Mouse (Mus musculus) myocyte (in vitro differentiated cells): ENCODE measurements around the gene Samd15. TPM values are rescaled to one million over a fixed set of nuclear protein-coding genes. Genes with fewer than 3 reads are reported as not detected.
A peak's percentile ranks its signal among the peaks of the same experiment; 100 is the strongest.
"Not testable (repeated sequence)": the region's sequence is repeated elsewhere in the genome, so short reads cannot be mapped to it uniquely, and the experiment has no call there.

Source experiments
- H3K27me3 ChIP-seq: one replicate; pipeline ENCODE4 v1.6.1; 2011; ENCODE audit not compliant: control insufficient read depth, insufficient read depth, insufficient read length
- H3K36me3 ChIP-seq: one replicate; pipeline ENCODE4 v1.6.1; 2011; ENCODE audit not compliant: control insufficient read depth, insufficient read depth
- H3K4me2 ChIP-seq: one replicate; pipeline ENCODE4 v1.6.1; 2011; ENCODE audit warnings: low read depth, control low read depth
- H3K4me3 ChIP-seq: one replicate; pipeline ENCODE4 v1.5.1; 2011; ENCODE audit warnings: mild to moderate bottlenecking, control low read depth, moderate library complexity
- H3K79me2 ChIP-seq: one replicate; pipeline ENCODE4 v1.6.1; 2011; ENCODE audit not compliant: control insufficient read depth, insufficient read depth
- H3ac ChIP-seq: one replicate; pipeline ENCODE4 v1.6.1; 2011; ENCODE audit not compliant: control insufficient read depth, insufficient read length
- CEBPB ChIP-seq: IDR thresholded peaks from 2 replicates; pipeline ENCODE4 v1.6.1; 2011; ENCODE audit warnings: mild to moderate bottlenecking, moderate library complexity; ENCODE audit not compliant: poor library complexity, insufficient read depth, severe bottlenecking
- E2F4 ChIP-seq: IDR thresholded peaks from one replicate; pipeline ENCODE4 v1.6.1; 2011; ENCODE audit warnings: mild to moderate bottlenecking, control low read depth, moderate library complexity; ENCODE audit not compliant: insufficient read depth
- MAX ChIP-seq: IDR thresholded peaks from one replicate; pipeline ENCODE4 v1.6.1; 2011; ENCODE audit warnings: low read depth, mild to moderate bottlenecking, control low read depth
- MYOD1 ChIP-seq, 3 experiments: IDR thresholded peaks; one replicate each; pipeline ENCODE4 v1.6.1; 2011; ENCODE audit warnings: control low read depth in 2 of 3, low read depth in 2 of 3, mild to moderate bottlenecking in 2 of 3, moderate library complexity in 1 of 3; ENCODE audit not compliant: insufficient read length in 2 of 3, control insufficient read depth in 1 of 3
- MYOG ChIP-seq, 3 experiments: IDR thresholded peaks; one replicate each; pipeline ENCODE4 v1.6.1; 2011; ENCODE audit warnings: control low read depth in 2 of 3, low read depth in 2 of 3, mild to moderate bottlenecking in 2 of 3; ENCODE audit not compliant: insufficient read length in 2 of 3, control insufficient read depth in 1 of 3, insufficient read depth in 1 of 3
- POLR2A ChIP-seq: IDR thresholded peaks from one replicate; pipeline ENCODE4 v1.6.1; 2011; ENCODE audit warnings: low read depth, mild to moderate bottlenecking, control low read depth, moderate library complexity; ENCODE audit not compliant: insufficient read length
- POLR2AphosphoS2 ChIP-seq: IDR thresholded peaks from one replicate; pipeline ENCODE4 v1.6.1; 2011; ENCODE audit warnings: low read depth, control low read depth; ENCODE audit not compliant: insufficient read length
- REST ChIP-seq: IDR thresholded peaks from one replicate; pipeline ENCODE4 v1.6.1; 2011; ENCODE audit warnings: mild to moderate bottlenecking, control low read depth, moderate library complexity; ENCODE audit not compliant: insufficient read depth, insufficient read length
- SRF ChIP-seq: IDR thresholded peaks from one replicate; pipeline ENCODE4 v1.6.1; 2011; ENCODE audit warnings: low read depth; ENCODE audit not compliant: control insufficient read depth, insufficient read length
- TCF12 ChIP-seq: IDR thresholded peaks from one replicate; pipeline ENCODE4 v1.6.1; 2011; ENCODE audit warnings: mild to moderate bottlenecking, control low read depth; ENCODE audit not compliant: poor library complexity, insufficient read depth, severe bottlenecking
- TCF3 ChIP-seq: IDR thresholded peaks from one replicate; pipeline ENCODE4 v1.6.1; 2011; ENCODE audit warnings: low read depth, control low read depth; ENCODE audit not compliant: insufficient read length
- USF1 ChIP-seq: IDR thresholded peaks from one replicate; pipeline ENCODE4 v1.6.1; 2011; ENCODE audit warnings: low read depth, mild to moderate bottlenecking, control low read depth, moderate library complexity
- polyA plus RNA-seq: library from polyadenylated mRNA; unstranded; fragments of >200 nt; fragmentation: generic; extraction: Trizol; gene quantifications from one replicate; pipeline ENCODE4 v1.2.1, GENCODE M21; 2012; ENCODE audit warnings: missing spikeins

The Samd15 gene
- polyA plus RNA-seq, 1 experiment, result 0.29 TPM

DNA sequence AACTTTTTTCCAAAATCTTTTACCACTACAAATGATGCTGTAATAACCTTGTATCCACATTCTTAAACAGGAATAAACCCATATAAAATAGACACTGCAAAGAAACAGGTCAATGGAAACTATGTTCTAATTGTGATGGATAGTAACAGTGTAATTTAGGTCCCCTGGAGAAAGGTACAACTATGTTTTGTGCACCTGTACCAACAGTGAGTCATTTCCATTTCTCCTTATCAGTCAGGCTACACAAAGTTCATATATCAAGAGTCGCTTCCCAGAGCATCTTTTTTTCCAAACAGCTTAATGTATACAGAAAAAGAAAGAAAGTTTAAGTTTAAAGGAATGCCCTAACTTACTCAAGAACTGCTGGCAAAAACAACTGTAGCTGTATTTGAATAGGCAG is 4.5 kb upstream of the Samd15 start:
- Histone ChIP-seq H3K4me3 (no peak overlapping the region), H3ac (no peak overlapping the region), H3K79me2 (no peaks in the 10 kb centered on the region), H3K27me3 (no peaks in the 10 kb centered on the region), H3K4me2 (no peak overlapping the region), H3K36me3 (no peaks in the 10 kb centered on the region)
- TF ChIP-seq POLR2A (no peak), TCF3 (no peak), POLR2AphosphoS2 (no peak), MYOD1 (IDR thresholded peaks at IDR 0.05; ENCODE audit: control insufficient read depth in 1 of 3, insufficient read length in 2 of 3, low read depth in 2 of 3) (no peak), MAX (no peak), E2F4 (no peak), REST (no peak), CEBPB (no peak), TCF12 (no peak)

DNA sequence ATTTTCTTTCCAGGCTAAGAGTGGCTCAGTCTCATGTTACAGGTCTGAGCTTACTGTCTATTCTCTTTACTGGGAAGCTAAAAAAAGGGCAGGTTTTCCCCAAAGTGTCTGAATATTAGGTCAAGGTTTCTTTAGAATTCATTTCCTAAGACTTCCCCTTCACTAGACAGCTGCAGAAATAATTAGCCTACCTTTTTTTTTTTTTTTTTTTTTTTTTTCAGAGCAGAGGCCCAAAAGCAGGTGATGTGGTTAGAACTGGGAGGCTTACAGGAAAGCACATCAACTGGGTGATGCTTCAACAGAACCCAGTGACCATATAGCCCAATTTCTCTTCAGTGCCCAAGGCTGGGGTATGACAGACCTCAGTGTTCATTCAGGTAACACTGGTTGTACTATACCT is 3.2 kb upstream of the Samd15 start:
- Histone ChIP-seq H3K79me2 (no peaks in the 10 kb centered on the region), H3K4me2 (no peak overlapping the region), H3ac (no peak overlapping the region), H3K36me3 (no peaks in the 10 kb centered on the region), H3K27me3 (no peaks in the 10 kb centered on the region), H3K4me3 (no peak overlapping the region)
- TF ChIP-seq SRF (no peak), POLR2AphosphoS2 (no peak), MYOD1 (IDR thresholded peaks at IDR 0.05; ENCODE audit: control insufficient read depth in 1 of 3, insufficient read length in 2 of 3, low read depth in 2 of 3) (no peak), USF1 (no peak), CEBPB (no peak), MYOG (IDR thresholded peaks at IDR 0.05; ENCODE audit: control insufficient read depth in 1 of 3, insufficient read depth in 1 of 3, insufficient read length in 2 of 3, low read depth in 2 of 3) (no peak), POLR2A (no peak), MAX (no peak), E2F4 (no peak), TCF12 (no peak)

DNA sequence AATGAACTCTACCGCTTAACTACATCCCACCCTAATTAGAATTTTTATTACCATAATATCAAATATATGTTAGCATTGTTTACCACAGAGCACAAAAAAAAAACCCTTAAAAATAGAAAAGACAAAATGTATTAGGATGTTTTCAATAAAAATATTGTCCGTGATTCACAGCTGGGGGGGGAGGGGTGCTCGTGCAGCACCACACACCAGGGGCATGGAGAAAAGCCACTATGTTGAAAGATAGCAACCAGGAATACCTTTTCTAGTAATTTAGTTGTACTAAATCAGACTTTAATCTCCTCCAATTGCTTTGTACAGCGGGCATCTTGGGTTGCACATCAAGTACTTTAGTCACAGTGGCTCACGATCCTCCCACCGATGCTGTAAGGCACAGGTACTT is 731 bp upstream of the Samd15 start:
- H3K4me2 ChIP-seq, result peak overlapping the region; percentile 76
- TF ChIP-seq SRF (no peak), CEBPB (no peak), USF1 (no peak), MYOD1 (IDR thresholded peaks at IDR 0.05; ENCODE audit: control insufficient read depth in 1 of 3, insufficient read length in 2 of 3, low read depth in 2 of 3) (no peak), POLR2A (no peak), REST (no peak), MAX (no peak), TCF12 (no peak), MYOG (IDR thresholded peaks at IDR 0.05; ENCODE audit: control insufficient read depth in 1 of 3, insufficient read depth in 1 of 3, insufficient read length in 2 of 3, low read depth in 2 of 3) (no peak), POLR2AphosphoS2 (no peak)
- peak overlapping the region; percentile 44 for H3K4me3 ChIP-seq
- H3K79me2 ChIP-seq, result no peaks in the 10 kb centered on the region
- H3K27me3 ChIP-seq, result no peaks in the 10 kb centered on the region
- no peaks in the 10 kb centered on the region for H3K36me3 ChIP-seq
- no peak overlapping the region for H3ac ChIP-seq

- peak within 1 kb of the TSS; percentile 76 for H3K4me2 ChIP-seq
Measured at GRCm38 (mm10) chr12:87199973-87200586, 557 bp downstream of the Samd15 start, which contains the start of gene Tmed8. Gene Tmed8 (minus strand): TSS chr12:87200454.

DNA sequence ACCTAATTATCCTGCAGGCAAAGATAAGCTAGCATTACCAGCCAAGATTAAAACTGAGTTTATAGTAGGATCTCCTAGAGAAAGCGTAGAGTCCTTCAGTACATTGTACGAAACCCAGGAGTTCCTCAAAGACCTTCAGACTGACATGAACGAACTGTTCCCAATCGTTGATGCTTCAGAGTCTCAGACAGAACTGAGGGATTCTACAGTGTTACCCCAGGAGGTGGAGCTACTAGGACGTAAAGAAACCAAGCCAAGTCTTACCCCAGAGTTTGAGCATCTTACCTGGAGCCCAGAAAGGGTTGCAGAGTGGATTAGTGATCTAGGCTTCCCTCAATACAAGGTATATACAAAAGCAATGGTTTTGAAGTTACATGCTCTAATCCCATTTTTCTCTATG is 2.2 kb downstream of the Samd15 start:
- H3K27me3 ChIP-seq, result no peaks in the 10 kb centered on the region
- H3ac ChIP-seq, result no peak overlapping the region
- no peak overlapping the region for H3K4me2 ChIP-seq
- H3K4me3 ChIP-seq, result no peak overlapping the region
- H3K36me3 ChIP-seq, result no peaks in the 10 kb centered on the region
- no peaks in the 10 kb centered on the region for H3K79me2 ChIP-seq
- TF ChIP-seq POLR2AphosphoS2 (no peak), CEBPB (no peak), REST (no peak), TCF12 (no peak), MYOD1 (IDR thresholded peaks at IDR 0.05; ENCODE audit: control insufficient read depth in 1 of 3, insufficient read length in 2 of 3, low read depth in 2 of 3) (no peak), MYOG (IDR thresholded peaks at IDR 0.05; ENCODE audit: control insufficient read depth in 1 of 3, insufficient read depth in 1 of 3, insufficient read length in 2 of 3, low read depth in 2 of 3) (no peak), SRF (no peak), MAX (no peak), USF1 (no peak), TCF3 (no peak), POLR2A (no peak), E2F4 (no peak)

More at GRCm38 (mm10) chr12:87199973-87200586, 557 bp downstream of the Samd15 start, which contains the start of gene Tmed8:
- Histone ChIP-seq H3K4me3 (peak within 1 kb of the TSS; percentile 44), H3K79me2 (no peaks in the 10 kb centered on the region), H3K27me3 (no peaks in the 10 kb centered on the region), H3ac (peak within 1 kb of the TSS; percentile 97), H3K36me3 (no peaks in the 10 kb centered on the region)
- TF ChIP-seq SRF (no peak), E2F4 (no peak), POLR2A (no peak), MAX (no peak), CEBPB (no peak), TCF3 (no peak), POLR2AphosphoS2 (no peak), TCF12 (no peak), MYOG (IDR thresholded peaks at IDR 0.05; ENCODE audit: control insufficient read depth in 1 of 3, insufficient read depth in 1 of 3, insufficient read length in 2 of 3, low read depth in 2 of 3) (no peak), MYOD1 (IDR thresholded peaks at IDR 0.05; ENCODE audit: control insufficient read depth in 1 of 3, insufficient read length in 2 of 3, low read depth in 2 of 3) (no peak), USF1 (no peak), REST (no peak)

DNA sequence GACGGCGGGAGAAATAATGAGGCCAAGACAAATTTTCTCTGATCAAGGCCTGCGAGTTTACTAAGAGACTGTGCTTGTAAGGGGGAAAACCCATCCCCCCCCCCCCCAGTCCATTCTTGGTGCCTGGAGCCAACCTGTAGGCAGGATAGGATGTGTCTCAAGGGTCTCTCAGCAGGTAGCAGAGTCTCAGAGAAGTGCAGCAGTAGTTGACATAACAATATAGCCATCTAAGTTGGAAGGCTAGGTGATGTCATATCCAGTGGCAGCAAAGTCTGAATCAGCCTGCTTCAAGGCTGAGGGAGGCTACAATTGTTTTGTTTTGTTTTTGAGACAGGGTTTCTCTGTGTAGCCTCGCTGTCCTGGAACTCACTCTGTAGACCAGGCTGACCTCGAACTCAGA is 6.3 kb downstream of the Samd15 start:
- H3K79me2 ChIP-seq, H3K4me2 ChIP-seq, H3K4me3 ChIP-seq, H3ac ChIP-seq, H3K27me3 ChIP-seq, H3K36me3 ChIP-seq: not testable (repeated sequence)
